Mouse (Mus musculus) bone marrow, adult 2 months (tissue): Measurements from ENCODE around the gene Tenm4. TPM values are rescaled to one million over a fixed set of nuclear protein-coding genes. Genes with fewer than 3 reads are reported as not detected.

ENCODE experiments used
- H3K27ac ChIP-seq: fragments of 200-500 bp; 2 replicates; pipeline ENCODE4 v1.5.1; 2012; ENCODE audit warnings: low read depth, mild to moderate bottlenecking, control low read depth, inconsistent platforms, low read length; ENCODE audit not compliant: control insufficient read depth, poor library complexity, insufficient read depth
- H3K4me1 ChIP-seq: fragments of 200-500 bp; 2 replicates; pipeline ENCODE4 v1.6.1; 2011; ENCODE audit warnings: low read length; ENCODE audit not compliant: control insufficient read depth, insufficient read depth
- H3K4me3 ChIP-seq: fragments of 200-500 bp; replicated peaks from 2 replicates; pipeline ENCODE3; 2011; ENCODE audit warnings: mild to moderate bottlenecking, low read depth, low read length, control low read depth; ENCODE audit not compliant: control insufficient read depth
- CTCF ChIP-seq: fragments of 200-500 bp; IDR thresholded peaks from 2 replicates; pipeline ENCODE4 v1.5.1; 2011; ENCODE audit warnings: low read length, control low read depth; ENCODE audit not compliant: control insufficient read depth, insufficient read depth
- POLR2A ChIP-seq: fragments of 200-500 bp; IDR thresholded peaks from 2 replicates; pipeline ENCODE4 v1.6.1; 2011; ENCODE audit warnings: low read depth, mild to moderate bottlenecking, control low read depth, low read length, borderline replicate concordance; ENCODE audit not compliant: control insufficient read depth
- WGBS: fragments of 180-500 bp; shearing (Covaris S2); methylation state at CpG from one replicate; pipeline ENCODE4 v1.1.7; 2018; 5-methylcytosine and 5-hydroxymethylcytosine counted together
- polyA plus RNA-seq: library from polyadenylated mRNA; stranded (reverse); fragments of >200 nt; gene quantifications from 2 replicates; pipeline ENCODE4 v1.2.4, GENCODE M21; 2011; ENCODE audit warnings: low replicate concordance; ENCODE audit not compliant: missing spikeins, insufficient read depth, insufficient read length

The Tenm4 gene
- polyA plus RNA-seq, 1 experiment = 1.3 TPM

DNA sequence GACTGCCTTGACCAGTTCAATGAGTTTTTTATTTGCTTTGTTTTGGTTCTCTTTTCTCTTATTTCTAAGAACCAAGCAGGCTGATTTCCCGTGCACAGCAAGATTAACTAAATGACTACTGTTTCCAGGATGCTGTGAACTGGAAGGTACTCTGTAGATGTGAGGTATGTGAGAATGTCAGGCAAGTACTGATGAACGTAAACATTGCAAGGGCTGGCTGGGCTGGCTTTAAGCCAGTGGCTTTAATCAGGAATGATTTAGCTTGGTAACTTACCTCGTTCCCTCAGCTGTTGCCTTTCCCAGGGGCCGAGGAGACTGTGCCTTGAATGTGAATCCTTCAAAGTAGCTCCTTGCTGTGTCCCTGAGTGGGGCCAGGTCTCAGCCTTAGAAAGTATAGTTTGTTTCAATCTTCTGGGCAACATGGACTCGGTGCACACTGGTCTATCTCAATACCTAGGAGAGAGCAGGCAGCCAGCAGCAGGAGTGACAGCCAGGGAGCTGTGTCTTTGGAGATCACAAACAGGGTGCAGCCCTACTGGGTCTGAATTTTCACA is 134.4 kb downstream of the Tenm4 start:
- Histone ChIP-seq H3K27ac (no peak overlapping the region), H3K4me1 (no peaks in the 10 kb centered on the region), H3K4me3 (no peak overlapping the region)
- no peak for TF ChIP-seq POLR2A
- TF ChIP-seq CTCF = no peak
- 60% methylated on average over 5 of the region's 5 CpGs for WGBS

DNA sequence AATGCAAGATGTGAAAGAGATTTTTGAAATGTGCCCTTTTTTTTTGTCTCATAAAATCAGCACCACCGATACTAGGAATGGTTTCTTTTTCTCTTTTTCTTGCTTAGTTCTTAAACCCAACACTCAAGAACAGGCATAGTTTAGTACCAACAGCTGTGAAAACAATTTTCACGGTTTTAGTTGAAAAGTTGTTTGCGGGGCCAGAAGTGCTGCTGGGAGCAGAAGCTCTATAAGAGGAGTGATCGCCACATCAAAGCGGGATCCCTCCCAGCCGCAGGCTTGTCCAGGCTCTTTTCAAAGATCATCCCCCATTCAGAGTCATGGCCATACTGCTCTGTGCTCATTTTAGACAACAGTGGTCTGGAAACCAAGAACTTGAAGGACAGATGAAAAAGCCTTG is 137.1 kb downstream of the Tenm4 start:
- WGBS = 76% methylated on average over 6 of the region's 6 CpGs
- Histone ChIP-seq H3K4me1 (no peaks in the 10 kb centered on the region), H3K4me3 (no peak overlapping the region), H3K27ac (no peak overlapping the region)
- no peak for TF ChIP-seq POLR2A
- TF ChIP-seq CTCF = no peak

DNA sequence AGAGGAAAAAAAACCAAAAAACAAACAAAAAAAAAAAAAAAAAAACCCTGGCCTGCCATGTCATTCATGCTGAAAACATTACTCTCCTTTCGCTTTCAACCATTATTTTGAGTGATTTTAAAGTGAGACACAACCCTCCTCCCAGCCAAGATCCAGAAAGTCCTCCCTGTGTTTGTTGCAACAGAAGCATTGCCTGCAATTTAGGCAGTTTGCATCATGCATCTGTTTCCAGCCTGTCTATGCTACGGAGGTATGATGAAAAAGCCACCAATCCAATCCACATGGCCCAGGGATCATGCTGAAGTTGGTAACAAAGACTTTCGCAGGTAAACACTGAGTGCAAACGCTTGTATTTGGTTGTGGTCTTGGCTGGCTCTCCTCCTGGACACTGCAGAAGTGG is 158.3 kb downstream of the Tenm4 start:
- WGBS = 74% methylated on average over 4 of the region's 4 CpGs
- no peak for TF ChIP-seq POLR2A
- no peaks in the 10 kb centered on the region for H3K4me1 ChIP-seq
- no peak overlapping the region for H3K27ac ChIP-seq
- H3K4me3 ChIP-seq = no peak overlapping the region

DNA sequence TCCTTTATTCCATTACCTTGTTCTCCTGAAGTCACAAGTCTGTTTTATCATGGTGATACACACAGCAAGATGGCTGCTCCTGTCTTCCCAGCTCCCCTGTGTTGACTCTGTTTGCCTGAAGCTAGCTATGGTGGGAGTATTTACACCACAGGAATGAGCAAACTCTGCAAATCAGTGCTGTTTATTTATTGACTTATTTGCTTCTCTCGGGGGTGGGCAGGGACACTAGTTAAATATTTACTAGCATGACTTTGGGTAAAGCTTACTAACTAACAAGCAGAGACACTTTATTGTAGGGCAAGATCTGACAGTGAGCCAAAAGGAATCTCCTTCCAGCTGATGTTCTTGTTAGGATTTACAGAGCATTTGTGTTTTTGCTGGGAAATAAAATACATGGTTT is 160.1 kb downstream of the Tenm4 start:
- WGBS = 65% methylated on average over 1 of the region's 1 CpGs
- no peak overlapping the region for H3K4me3 ChIP-seq
- no peaks in the 10 kb centered on the region for H3K4me1 ChIP-seq
- TF ChIP-seq CTCF (no peak), POLR2A (no peak)
- H3K27ac ChIP-seq = no peak overlapping the region

DNA sequence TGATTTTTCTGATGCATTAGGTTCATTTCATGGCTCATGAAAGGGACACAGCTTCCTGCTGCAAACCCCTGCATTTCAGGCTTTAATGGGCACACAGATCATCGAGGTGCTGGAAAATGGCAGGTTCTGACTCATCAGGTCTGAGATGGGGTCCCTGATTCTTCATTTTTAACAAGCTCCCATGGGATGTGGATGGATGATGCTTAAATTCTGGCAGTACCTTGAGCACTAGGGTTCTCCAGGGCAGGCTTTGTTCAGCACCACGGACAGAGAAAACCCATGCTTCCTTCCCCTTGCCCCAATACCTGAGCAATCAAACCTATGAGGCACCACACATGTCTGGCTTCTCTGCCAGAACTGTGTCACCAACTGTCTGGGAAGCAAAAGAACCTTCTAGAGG is 163.3 kb downstream of the Tenm4 start:
- TF ChIP-seq CTCF (no peak), POLR2A (no peak)
- 24% methylated on average over 2 of the region's 2 CpGs for WGBS
- H3K4me1 ChIP-seq = no peaks in the 10 kb centered on the region
- H3K27ac ChIP-seq = no peak overlapping the region
- no peak overlapping the region for H3K4me3 ChIP-seq

DNA sequence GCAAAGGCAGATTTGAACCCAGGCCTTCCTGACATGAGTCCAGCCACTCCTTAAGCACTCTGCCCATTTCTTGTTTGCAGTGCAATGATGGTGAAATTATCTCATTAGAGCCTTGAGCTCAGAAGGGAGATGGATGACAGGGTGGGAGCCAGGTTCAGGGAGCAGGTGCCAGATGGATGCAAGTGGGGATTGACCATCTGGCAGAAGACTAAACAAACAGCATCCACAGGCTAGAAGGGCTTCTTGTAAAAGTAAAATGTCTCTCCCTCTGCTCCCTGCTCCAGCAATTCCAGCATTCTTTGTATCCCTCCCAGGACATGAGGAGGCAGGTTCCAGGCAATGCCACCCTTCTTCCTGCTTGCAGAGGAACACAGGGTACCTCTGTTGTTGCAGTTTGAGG is 165.3 kb downstream of the Tenm4 start:
- no peak for TF ChIP-seq POLR2A
- no peak overlapping the region for H3K4me3 ChIP-seq
- H3K27ac ChIP-seq = no peak overlapping the region
- no peaks in the 10 kb centered on the region for H3K4me1 ChIP-seq

DNA sequence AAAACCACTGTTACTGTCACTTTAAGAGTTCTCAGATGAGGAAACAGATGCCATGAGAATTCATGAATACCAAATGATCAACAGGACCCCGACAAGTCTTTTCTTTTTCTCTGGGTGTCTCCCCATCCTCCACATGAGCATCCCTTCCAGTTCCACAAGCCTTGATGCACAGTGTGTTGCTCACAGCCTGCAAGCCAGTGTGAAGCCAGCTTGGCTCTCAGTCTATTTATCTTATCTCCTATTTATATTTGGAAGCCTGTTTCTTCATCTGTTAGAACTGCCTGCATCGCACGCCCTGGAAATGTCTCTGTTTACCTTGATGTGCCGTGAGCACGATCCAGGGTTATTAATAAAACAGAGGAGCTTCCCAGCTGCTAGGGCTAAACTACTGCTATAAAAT is 169.8 kb downstream of the Tenm4 start:
- WGBS = 84% methylated on average over 5 of the region's 5 CpGs
- Histone ChIP-seq H3K4me1 (no peaks in the 10 kb centered on the region), H3K4me3 (no peak overlapping the region), H3K27ac (no peak overlapping the region)
- TF ChIP-seq POLR2A (no peak), CTCF (no peak)

DNA sequence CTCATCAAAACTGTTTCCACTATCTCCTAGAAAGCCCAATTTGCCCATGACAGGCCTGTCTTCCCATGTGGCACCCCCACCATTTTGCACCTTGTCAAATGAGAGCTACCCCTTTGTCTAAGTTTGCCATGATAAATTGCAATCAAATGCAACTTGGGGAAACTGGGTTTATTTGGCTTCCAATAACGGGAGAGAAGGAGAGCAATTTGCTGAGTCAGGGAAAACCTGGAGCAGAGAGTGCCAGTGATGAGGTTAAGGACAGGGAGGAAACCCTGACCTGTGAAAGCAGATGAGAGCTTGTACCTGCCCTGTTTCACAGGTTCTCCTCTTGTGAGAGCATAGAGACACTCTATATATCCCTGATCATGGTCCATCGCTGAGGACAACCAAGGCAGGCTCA is 170.4 kb downstream of the Tenm4 start:
- Histone ChIP-seq H3K27ac (no peak overlapping the region), H3K4me3 (no peak overlapping the region), H3K4me1 (no peaks in the 10 kb centered on the region)
- TF ChIP-seq POLR2A (no peak), CTCF (no peak)
- WGBS = 75% methylated on average over 2 of the region's 2 CpGs

DNA sequence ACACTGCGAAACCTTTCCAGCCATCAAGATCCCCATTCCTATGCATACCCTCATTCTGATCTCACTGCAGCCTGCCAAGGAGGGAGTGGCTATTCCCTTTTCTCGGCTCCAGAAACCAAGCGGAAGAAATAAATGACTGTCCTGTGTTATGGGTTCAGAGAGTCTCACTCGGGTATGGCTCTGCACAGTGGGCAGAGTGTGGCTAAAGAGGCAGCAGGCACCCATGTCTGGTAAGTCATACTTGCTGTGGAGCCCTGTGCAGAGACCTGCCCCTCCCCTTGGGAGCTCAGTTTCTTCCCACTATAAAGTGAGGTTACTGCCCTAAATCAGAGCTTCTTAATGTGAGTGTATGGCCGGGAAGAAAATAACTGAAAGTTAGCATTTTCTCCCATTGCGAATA is 171.9 kb downstream of the Tenm4 start:
- TF ChIP-seq CTCF (no peak), POLR2A (no peak)
- no peak overlapping the region for H3K27ac ChIP-seq
- 74% methylated on average over 6 of the region's 6 CpGs for WGBS

More for the DNA sequence above, 171.9 kb downstream of the Tenm4 start:
- Histone ChIP-seq H3K4me1 (no peaks in the 10 kb centered on the region), H3K4me3 (no peak overlapping the region)
